Mouse (Mus musculus) granulocyte monocyte progenitor cell, adult 5-6 weeks (primary cell): ENCODE measurements around the gene Ube3b. TPM values are rescaled to one million over a fixed set of nuclear protein-coding genes. Genes with fewer than 3 reads are reported as not detected.
A peak's percentile ranks its signal among the peaks of the same experiment; 100 is the strongest.

Experiments
- ATAC-seq: replicated peaks from 2 replicates; pipeline ENCODE4 v1.8.0; 2016; ENCODE audit warnings: mild to moderate bottlenecking, moderate TSS enrichment, inconsistent platforms; ENCODE audit not compliant: poor library complexity, severe bottlenecking
- total RNA-seq, 2 experiments: library from RNA; stranded (forward) in 1 of 2; stranded (reverse) in 1 of 2; fragments of 200-712, 200-1000 nt in 1 of 2; fragments of >200 nt in 1 of 2; fragmentation: Nextera tagmentation in 1 of 2; gene quantifications; 2 replicates each; pipeline ENCODE4 v1.2.3; 2014 to 2017

Ube3b gene
- 27.6 and 34.3 TPM in 2 replicates for total RNA-seq (2014; fragmentation: Nextera tagmentation)
- total RNA-seq (2017) = 13.3 and 16.9 TPM in 2 replicates

GRCm38 (mm10) chr5:114380209-114381012 is at the start of gene Ube3b, which contains the start of gene Kctd10:
Gene Ube3b, plus strand, starts transcription at chr5:114380607.
Gene Kctd10, minus strand, starts transcription at chr5:114380508.
- peak; percentile 57 for ATAC-seq

GRCm38 (mm10) chr5:114342996-114343395 is 37.4 kb upstream of the Ube3b start:
- no peak for ATAC-seq

GRCm38 (mm10) chr5:114343612-114344011 is 36.8 kb upstream of the Ube3b start:
- ATAC-seq = peak; percentile 62

- ATAC-seq = peak; percentile 51; the same call in 1 of the 2 replicates
Observed at GRCm38 (mm10) chr5:114345538-114345937, 34.9 kb upstream of the Ube3b start.

- peak; percentile 52 for ATAC-seq
Observed at GRCm38 (mm10) chr5:114347005-114347404, 33.4 kb upstream of the Ube3b start.

GRCm38 (mm10) chr5:114351490-114351889 is 28.9 kb upstream of the Ube3b start:
- ATAC-seq = no peak

- peak; percentile 86 for ATAC-seq
Observed at GRCm38 (mm10) chr5:114356250-114356935, 24.0 kb upstream of the Ube3b start.

GRCm38 (mm10) chr5:114356936-114357751 is 23.3 kb upstream of the Ube3b start:
- peak; percentile 7; the same call in 1 of the 2 replicates for ATAC-seq

GRCm38 (mm10) chr5:114358833-114359232 is 21.6 kb upstream of the Ube3b start:
- ATAC-seq = no peak

- 0 out of 2 replicates have a peak, but pooled peaks have one; percentile 21 for ATAC-seq
Observed at GRCm38 (mm10) chr5:114359586-114359985, 20.8 kb upstream of the Ube3b start.

- peak; percentile 65 for ATAC-seq
Observed at GRCm38 (mm10) chr5:114360968-114361367, 19.4 kb upstream of the Ube3b start.

- peak; percentile 51 for ATAC-seq
Observed at GRCm38 (mm10) chr5:114365043-114365752, 15.2 kb upstream of the Ube3b start.

- ATAC-seq = no peak
Observed at GRCm38 (mm10) chr5:114368121-114368520, 12.3 kb upstream of the Ube3b start.

GRCm38 (mm10) chr5:114368803-114369496 is 11.5 kb upstream of the Ube3b start:
- no peak for ATAC-seq

- ATAC-seq = no peak
Observed at GRCm38 (mm10) chr5:114369921-114370320, 10.5 kb upstream of the Ube3b start.

GRCm38 (mm10) chr5:114370371-114370776 is 10.0 kb upstream of the Ube3b start:
- no peak for ATAC-seq

GRCm38 (mm10) chr5:114371331-114371730 is 9.1 kb upstream of the Ube3b start:
- peak; percentile 52 for ATAC-seq

GRCm38 (mm10) chr5:114371731-114372473 is 8.5 kb upstream of the Ube3b start:
- peak; percentile 47 for ATAC-seq
